ENCODE assay signal across 14 mouse cellular contexts in the genomic region with DNA sequence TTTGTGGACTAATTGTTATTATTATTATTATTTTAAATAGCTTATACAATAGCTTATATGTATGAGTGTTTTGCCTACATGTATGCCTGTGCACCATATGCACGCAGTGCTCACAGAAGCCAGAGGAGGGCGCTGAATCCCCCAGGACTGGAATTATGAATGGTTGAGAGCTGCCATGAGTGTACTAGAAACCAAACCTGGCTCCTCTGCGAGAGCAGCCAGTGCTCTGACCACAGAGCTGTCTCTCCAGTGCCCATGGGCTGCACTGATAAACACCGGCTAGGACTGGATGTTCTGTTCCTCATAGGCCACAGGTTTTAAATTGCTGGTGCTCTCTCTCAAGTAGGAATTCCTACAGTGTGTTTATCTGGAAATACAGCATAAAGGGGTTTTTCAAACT.
DNase-seq lines count a peak whose midpoint lies in the region; ATAC-seq and TF ChIP-seq lines count a peak whose summit lies in the region.
"Had no signal": no experiment of that assay in that cellular context is flagged by ENCODE, and none has a peak within 500 bp of the region (broad histone marks: within the 10 kb centered on the region; RNA-seq: fewer than 3 reads in every experiment).

No protein-coding gene starts in this region.

- TF ChIP-seq EP300 in MEL (IDR thresholded peaks at IDR 0.05; ENCODE audit: low read depth in 1 of 2, low read length in 2 of 2): peak; percentile 55 to 64

- H3K79me2 ChIP-seq in MEL (ENCODE audit: control insufficient read depth, insufficient read depth, low read length, poor library complexity): peaks cover 11% of the 10 kb centered on the region

- no peak for TF ChIP-seq POLR2A in testis, adult 2 months (IDR thresholded peaks at IDR 0.05; ENCODE audit: control insufficient read depth, low read depth, low read length)
- no peak for TF ChIP-seq POLR2A in MEL (IDR thresholded peaks at IDR 0.05; ENCODE audit: control insufficient read depth in 1 of 2, insufficient read depth in 1 of 2, low read depth in 1 of 2, low read length in 2 of 2, poor library complexity in 1 of 2)

- H3K4me1 ChIP-seq in testis, adult 2 months (ENCODE audit: control insufficient read depth, insufficient read depth, low read length): no peaks in the 10 kb centered on the region
- peaks cover 14 to 56% of the 10 kb centered on the region in 2 experiments for H3K4me1 ChIP-seq in MEL (ENCODE audit: control insufficient read depth in 1 of 2, insufficient read depth in 2 of 2, low read length in 2 of 2)
- no peaks in the 10 kb centered on the region for H3K4me1 ChIP-seq in hindbrain, postnatal 0 days (ENCODE audit: insufficient read depth, low read length)
- H3K4me1 ChIP-seq: midbrain, embryonic 12.5 days; neural tube, embryonic 15.5 days had no signal

- H3K27me3 ChIP-seq in testis, adult 2 months (ENCODE audit: control insufficient read depth, insufficient read depth, low read length): no peaks in the 10 kb centered on the region
- no peaks in the 10 kb centered on the region for H3K27me3 ChIP-seq in MEL (ENCODE audit: control insufficient read depth in 1 of 2, insufficient read depth in 2 of 2, low read length in 2 of 2)
- H3K27me3 ChIP-seq in splenic B cell, adult 2 months (ENCODE audit: control insufficient read depth, insufficient read depth, low read length, poor library complexity, severe bottlenecking): no peaks in the 10 kb centered on the region
- no peaks in the 10 kb centered on the region for H3K27me3 ChIP-seq in hindbrain, postnatal 0 days (ENCODE audit: insufficient read depth, low read length)

- no peaks in the 10 kb centered on the region for H3K9me3 ChIP-seq in MEL (replicated peaks; ENCODE audit: insufficient read depth, low read length)
- no peaks in the 10 kb centered on the region for H3K9me3 ChIP-seq in hindbrain, postnatal 0 days (ENCODE audit: low read length)
- H3K9me3 ChIP-seq: forebrain, embryonic 10.5 days; midbrain, embryonic 12.5 days; neural tube, embryonic 15.5 days had no signal

- H3K4me3 ChIP-seq in testis, adult 2 months (ENCODE audit: control insufficient read depth, low read depth, low read length): no peak overlapping the region
- H3K4me3 ChIP-seq in MEL (ENCODE audit: control insufficient read depth in 1 of 2, insufficient read depth in 1 of 2, low read depth in 2 of 2, low read length in 2 of 2): no peak overlapping the region
- no peak overlapping the region for H3K4me3 ChIP-seq in hindbrain, postnatal 0 days (ENCODE audit: low read length)
- H3K4me3 ChIP-seq: forebrain, embryonic 10.5 days; midbrain, embryonic 12.5 days; neural tube, embryonic 15.5 days had no signal

- DNase-seq in testis, postnatal 14 days (ENCODE audit: low spot score): no peak
- peak; percentile 78 for DNase-seq in MEL (ENCODE audit: low read depth, low spot score)
- DNase-seq in induced T-regulatory cell, adult 2 months (ENCODE audit: low read depth): peak; percentile 29
- DNase-seq in splenic B cell, adult 2 months (ENCODE audit: low read depth, low spot score): peak; percentile 28
- no peak for DNase-seq in urinary bladder, postnatal 14 days (ENCODE audit: low spot score)
- no peak for DNase-seq in frontal cortex, postnatal 14 days (ENCODE audit: low spot score in 2 of 2)
- DNase-seq in hindbrain, postnatal 0 days (ENCODE audit: low spot score): no peak
- DNase-seq: cerebellum, adult 2 months; lung, embryonic 14.5 days; right cerebral cortex, adult 18-20 months had no signal

- no peak overlapping the region for H3K9ac ChIP-seq in MEL (ENCODE audit: control insufficient read depth, low read depth, low read length, poor library complexity, severe bottlenecking)
- H3K9ac ChIP-seq in hindbrain, postnatal 0 days (replicated peaks; ENCODE audit: low read length): no peak overlapping the region
- H3K9ac ChIP-seq: lung, embryonic 14.5 days; midbrain, embryonic 12.5 days; neural tube, embryonic 15.5 days had no signal

- no peak overlapping the region for H3K4me2 ChIP-seq in hindbrain, postnatal 0 days (ENCODE audit: low read depth, low read length)
- H3K4me2 ChIP-seq: lung, embryonic 14.5 days; midbrain, embryonic 12.5 days; neural tube, embryonic 15.5 days had no signal

- no peak for ATAC-seq in hindbrain, postnatal 0 days

- peak; percentile 70 for TF ChIP-seq RAD21 in MEL (IDR thresholded peaks at IDR 0.05; ENCODE audit: low read depth, low read length)

- TF ChIP-seq CTCF in testis, adult 2 months (IDR thresholded peaks at IDR 0.05; ENCODE audit: control insufficient read depth, insufficient read depth, insufficient replicate concordance, low read depth, low read length): peak; percentile 22; the same call in 1 of the 2 replicates
- TF ChIP-seq CTCF in MEL (IDR thresholded peaks at IDR 0.05 in 2 of 3, conservative IDR thresholded peaks at IDR 0.05 in 1 of 3; ENCODE audit: control insufficient read depth in 1 of 3, insufficient read depth in 1 of 3, low read depth in 2 of 3, low read length in 3 of 3, poor library complexity in 1 of 3, severe bottlenecking in 1 of 3): peak; percentile 53 to 62 (median 60)
- TF ChIP-seq CTCF in hindbrain, postnatal 0 days (IDR thresholded peaks at IDR 0.05; ENCODE audit: low read depth): no peak

- H3K36me3 ChIP-seq in testis, adult 2 months (ENCODE audit: control insufficient read depth, insufficient read depth, low read length): no peaks in the 10 kb centered on the region
- H3K36me3 ChIP-seq in MEL (ENCODE audit: control insufficient read depth in 1 of 2, insufficient read depth in 2 of 2, low read length in 2 of 2): peaks cover 3 to 61% of the 10 kb centered on the region in 2 experiments
- H3K36me3 ChIP-seq in splenic B cell, adult 2 months (ENCODE audit: control insufficient read depth, insufficient read depth, low read length, poor library complexity, severe bottlenecking): no peaks in the 10 kb centered on the region; the same call in 1 of the 2 replicates
- H3K36me3 ChIP-seq in hindbrain, postnatal 0 days (ENCODE audit: insufficient read depth, low read length): no peaks in the 10 kb centered on the region
- H3K36me3 ChIP-seq: forebrain, embryonic 10.5 days; midbrain, embryonic 12.5 days; neural tube, embryonic 15.5 days had no signal

- WGBS in hindbrain, postnatal 0 days: 72% methylated on average over 4 of the region's 4 CpGs

- H3K27ac ChIP-seq in testis, adult 2 months (ENCODE audit: control insufficient read depth, insufficient read depth, low read depth, low read length): no peak overlapping the region
- peak overlapping the region; percentile 57 for H3K27ac ChIP-seq in MEL (ENCODE audit: control insufficient read depth, low read depth, low read length)
- no peak overlapping the region for H3K27ac ChIP-seq in hindbrain, postnatal 0 days
- H3K27ac ChIP-seq: forebrain, embryonic 10.5 days; midbrain, embryonic 12.5 days; neural tube, embryonic 15.5 days had no signal

TF ChIP-seq in MEL, 35 proteins besides CTCF, POLR2A, EP300 and RAD21 (continues in another document):
- TF ChIP-seq USF2 (IDR thresholded peaks at IDR 0.05; ENCODE audit: borderline replicate concordance in 1 of 2, insufficient read depth in 1 of 2, low read depth in 1 of 2, low read length in 2 of 2) (no peak), GABPA (IDR thresholded peaks at IDR 0.05; ENCODE audit: low read depth, low read length) (no peak), SMC3 (IDR thresholded peaks at IDR 0.05; ENCODE audit: low read depth, low read length) (peak; percentile 70), MAZ (IDR thresholded peaks at IDR 0.05; ENCODE audit: low read depth, low read length) (no peak), USF1 (IDR thresholded peaks at IDR 0.05; ENCODE audit: low read depth, low read length) (no peak), ETS1 (IDR thresholded peaks at IDR 0.05; ENCODE audit: low read depth, low read length) (0 out of 2 replicates have a peak, but pooled peaks have one; percentile 26), NRF1 (IDR thresholded peaks at IDR 0.05; ENCODE audit: insufficient read depth, low read depth, low read length, poor library complexity, severe bottlenecking) (no peak), KAT2A (conservative IDR thresholded peaks at IDR 0.05; ENCODE audit: low read depth, low read length) (no peak), E2F4 (IDR thresholded peaks at IDR 0.05; ENCODE audit: borderline replicate concordance, low read depth, low read length) (no peak), GATA1 (IDR thresholded peaks at IDR 0.05; ENCODE audit: low read depth, low read length) (peak; percentile 51; the same call in 1 of the 2 replicates), NELFE (IDR thresholded peaks at IDR 0.05; ENCODE audit: low read depth, low read length) (no peak), POLR2AphosphoS5 (IDR thresholded peaks at IDR 0.05; ENCODE audit: borderline replicate concordance, low read depth, low read length) (no peak), MAX (IDR thresholded peaks at IDR 0.05; ENCODE audit: low read length) (no peak), TBP (IDR thresholded peaks at IDR 0.05; ENCODE audit: low read depth, low read length) (no peak), MYC (IDR thresholded peaks at IDR 0.05; ENCODE audit: low read depth, low read length) (no peak), SIN3A (IDR thresholded peaks at IDR 0.05; ENCODE audit: low read length) (peak; percentile 34; the same call in 1 of the 2 replicates), MAFK (IDR thresholded peaks at IDR 0.05; ENCODE audit: borderline replicate concordance, low read depth, low read length) (no peak), HCFC1 (IDR thresholded peaks at IDR 0.05; ENCODE audit: low read depth, low read length) (no peak), ELF1 (IDR thresholded peaks at IDR 0.05; ENCODE audit: low read depth, low read length) (no peak), TCF12 (IDR thresholded peaks at IDR 0.05; ENCODE audit: low read depth, low read length) (peak; percentile 44; the same call in 1 of the 2 replicates), POLR2AphosphoS2 (IDR thresholded peaks at IDR 0.05; ENCODE audit: low read length) (no peak), RCOR1 (IDR thresholded peaks at IDR 0.05; ENCODE audit: low read depth, low read length) (no peak), MXI1 (IDR thresholded peaks at IDR 0.05; ENCODE audit: low read depth, low read length) (no peak), UBTF (IDR thresholded peaks at IDR 0.05; ENCODE audit: borderline replicate concordance, insufficient read depth, low read depth, low read length) (no peak), BHLHE40 (IDR thresholded peaks at IDR 0.05; ENCODE audit: borderline replicate concordance, low read depth, low read length) (no peak), CHD2 (IDR thresholded peaks at IDR 0.05; ENCODE audit: low read length) (no peak), ZKSCAN1 (IDR thresholded peaks at IDR 0.05; ENCODE audit: low read depth, low read length) (no peak), ZNF384 (IDR thresholded peaks at IDR 0.05; ENCODE audit: low read depth, low read length) (no peak), MEF2A (IDR thresholded peaks at IDR 0.05; ENCODE audit: extremely low read depth, insufficient replicate concordance, low read depth, low read length, poor library complexity, severe bottlenecking) (no peak), CHD1 (IDR thresholded peaks at IDR 0.05; ENCODE audit: low read depth, low read length) (no peak)

Comparison
In these comparisons a context has a peak if more than half of its experiments do, and no peak if none do; other contexts are left out.
1. DNase-seq: peak in MEL (single experiment), induced T-regulatory cell, adult 2 months (single experiment) and splenic B cell, adult 2 months (single experiment); none in testis, postnatal 14 days (single experiment), urinary bladder, postnatal 14 days (single experiment), frontal cortex, postnatal 14 days (0 of 2) and hindbrain, postnatal 0 days (single experiment).